Mouse (Mus musculus) heart, embryonic 11.5 days (tissue): ENCODE measurements around the gene Evc. TPM values are rescaled to one million over a fixed set of nuclear protein-coding genes. Genes with fewer than 3 reads are reported as not detected.

Experiments used
- ATAC-seq: fragments of 200-750 bp; cut with Nextera tagmentation; replicated peaks from 2 replicates; pipeline ENCODE4 v1.8.0; 2017; ENCODE audit warnings: moderate library complexity; ENCODE audit not compliant: insufficient number of reproducible peaks, low FRiP score, low TSS enrichment
- H3K27ac ChIP-seq: fragments of 300-500 bp; sonication (generic); 2 replicates; pipeline ENCODE4 v1.5.1; 2014; ENCODE audit warnings: mild to moderate bottlenecking, low read depth, low read length
- H3K27me3 ChIP-seq: fragments of 300-500 bp; sonication (generic); 2 replicates; pipeline ENCODE4 v1.6.1; 2014; ENCODE audit warnings: mild to moderate bottlenecking, low read length, mixed read lengths; ENCODE audit not compliant: control insufficient read depth, insufficient read depth
- H3K36me3 ChIP-seq: fragments of 300-500 bp; sonication (generic); 2 replicates; pipeline ENCODE4 v1.6.1; 2014; ENCODE audit warnings: mild to moderate bottlenecking, low read length, moderate library complexity, mixed read lengths; ENCODE audit not compliant: control insufficient read depth, insufficient read depth
- H3K4me1 ChIP-seq: fragments of 300-500 bp; sonication (generic); 2 replicates; pipeline ENCODE4 v1.6.1; 2014; ENCODE audit warnings: low read length; ENCODE audit not compliant: control insufficient read depth, insufficient read depth
- H3K4me2 ChIP-seq: fragments of 300-500 bp; sonication (generic); 2 replicates; pipeline ENCODE4 v1.6.1; 2014; ENCODE audit warnings: mild to moderate bottlenecking, moderate library complexity
- H3K4me3 ChIP-seq: fragments of 300-500 bp; sonication (generic); 2 replicates; pipeline ENCODE4 v1.5.1; 2014; ENCODE audit warnings: low read depth, low read length
- H3K9ac ChIP-seq: fragments of 300-500 bp; sonication (generic); 2 replicates; pipeline ENCODE4 v1.6.1; 2014; ENCODE audit warnings: mild to moderate bottlenecking, low read depth, low read length, moderate library complexity
- H3K9me3 ChIP-seq: fragments of 300-500 bp; sonication (generic); replicated peaks from 2 replicates; pipeline ENCODE4 v1.6.1; 2016; ENCODE audit warnings: low read length; ENCODE audit not compliant: control insufficient read depth
- WGBS: fragments of 180-500 bp; shearing (Covaris S2); extraction: QIAGEN DNeasy Blood & Tissue Kit; methylation state at CpG from one replicate; pipeline ENCODE4 v1.1.7; 2014; ENCODE audit not compliant: insufficient replicate concordance; 5-methylcytosine and 5-hydroxymethylcytosine counted together
- polyA plus RNA-seq: library from polyadenylated mRNA; unstranded; fragments of >200 nt; fragmentation: Nextera tagmentation; extraction: Ambion mirVana; gene quantifications from 2 replicates; pipeline ENCODE4 v1.2.1, GENCODE M21; 2014

Evc gene
- polyA plus RNA-seq, 1 experiment from 2014 or later = 4.0 TPM

- H3K9me3 ChIP-seq = no peaks in the 10 kb centered on the region
- no peak for ATAC-seq
Observed at GRCm38 (mm10) chr5:37251596-37251995, 85.1 kb downstream of the Evc start.

GRCm38 (mm10) chr5:37248870-37249269 is 87.8 kb downstream of the Evc start:
- no peak for ATAC-seq
- Histone ChIP-seq H3K36me3 (no peaks in the 10 kb centered on the region), H3K27me3 (peaks cover 40% of the 10 kb centered on the region), H3K9me3 (no peaks in the 10 kb centered on the region), H3K4me1 (peaks cover 13% of the 10 kb centered on the region), H3K27ac (no peak overlapping the region), H3K9ac (no peak overlapping the region), H3K4me2 (no peak overlapping the region), H3K4me3 (no peak overlapping the region)
- 63% methylated on average over 3 of the region's 3 CpGs for WGBS

More at GRCm38 (mm10) chr5:37251596-37251995, 85.1 kb downstream of the Evc start:
- Histone ChIP-seq H3K4me3 (no peak overlapping the region), H3K27me3 (peaks cover 12% of the 10 kb centered on the region), H3K9ac (no peak overlapping the region), H3K27ac (no peak overlapping the region), H3K36me3 (no peaks in the 10 kb centered on the region), H3K4me2 (no peak overlapping the region), H3K4me1 (no peaks in the 10 kb centered on the region)
- WGBS = 62% methylated on average over 3 of the region's 3 CpGs

- Histone ChIP-seq H3K4me3 (no peak overlapping the region), H3K9me3 (no peaks in the 10 kb centered on the region), H3K27ac (no peak overlapping the region), H3K9ac (no peak overlapping the region), H3K4me1 (peaks cover 14% of the 10 kb centered on the region), H3K36me3 (no peaks in the 10 kb centered on the region), H3K27me3 (peaks cover 54% of the 10 kb centered on the region), H3K4me2 (no peak overlapping the region)
- WGBS = 37% methylated on average over 4 of the region's 4 CpGs
- ATAC-seq = no peak
Observed at GRCm38 (mm10) chr5:37247456-37247855, 89.2 kb downstream of the Evc start.

GRCm38 (mm10) chr5:37246138-37246910 is 90.4 kb downstream of the Evc start:
- Histone ChIP-seq H3K9me3 (no peaks in the 10 kb centered on the region), H3K27me3 (peaks cover 65% of the 10 kb centered on the region), H3K4me3 (peak overlapping the region; percentile 61), H3K27ac (no peak overlapping the region), H3K36me3 (no peaks in the 10 kb centered on the region), H3K4me1 (peaks cover 24% of the 10 kb centered on the region), H3K9ac (peak overlapping the region; percentile 43; the same call in 1 of the 2 replicates), H3K4me2 (peak overlapping the region; percentile 75)
- WGBS = 2% methylated on average over 29 of the region's 37 CpGs
- ATAC-seq = no peak

GRCm38 (mm10) chr5:37245651-37246050 is 91.0 kb downstream of the Evc start:
- Histone ChIP-seq H3K4me2 (peak overlapping the region; percentile 75), H3K27ac (no peak overlapping the region), H3K4me3 (peak overlapping the region; percentile 61), H3K9ac (peak overlapping the region; percentile 43; the same call in 1 of the 2 replicates), H3K9me3 (no peaks in the 10 kb centered on the region), H3K36me3 (no peaks in the 10 kb centered on the region), H3K27me3 (peaks cover 72% of the 10 kb centered on the region), H3K4me1 (peaks cover 24% of the 10 kb centered on the region)
- WGBS = under 1% methylated on average over 38 of the region's 42 CpGs
- ATAC-seq = 0 out of 2 replicates have a peak, but pooled peaks have one; percentile 23

GRCm38 (mm10) chr5:37244666-37245242 is 91.9 kb downstream of the Evc start:
- H3K4me2 ChIP-seq = peak overlapping the region; percentile 75; the same call in 1 of the 2 replicates

GRCm38 (mm10) chr5:37244161-37244560 is 92.5 kb downstream of the Evc start:
- peaks cover 24% of the 10 kb centered on the region for H3K4me1 ChIP-seq
- no peak overlapping the region for H3K4me3 ChIP-seq
- H3K9me3 ChIP-seq = no peaks in the 10 kb centered on the region
- no peaks in the 10 kb centered on the region for H3K36me3 ChIP-seq
- WGBS = 5% methylated on average over 13 of the region's 13 CpGs
- ATAC-seq = no peak
- no peak overlapping the region for H3K9ac ChIP-seq
- no peak overlapping the region for H3K4me2 ChIP-seq
- H3K27ac ChIP-seq = no peak overlapping the region
- H3K27me3 ChIP-seq = peaks cover 83% of the 10 kb centered on the region

More at GRCm38 (mm10) chr5:37244666-37245242, 91.9 kb downstream of the Evc start:
- Histone ChIP-seq H3K9ac (no peak overlapping the region), H3K27ac (no peak overlapping the region), H3K36me3 (no peaks in the 10 kb centered on the region), H3K4me3 (no peak overlapping the region), H3K27me3 (peaks cover 78% of the 10 kb centered on the region), H3K4me1 (peaks cover 24% of the 10 kb centered on the region), H3K9me3 (no peaks in the 10 kb centered on the region)
- no peak for ATAC-seq
- 24% methylated on average over 9 of the region's 9 CpGs for WGBS

GRCm38 (mm10) chr5:37243169-37243886 is 93.4 kb downstream of the Evc start:
- ATAC-seq = no peak
- WGBS = 3% methylated on average over 19 of the region's 19 CpGs
- H3K27me3 ChIP-seq = peaks cover 83% of the 10 kb centered on the region

More at GRCm38 (mm10) chr5:37243169-37243886, 93.4 kb downstream of the Evc start:
- no peaks in the 10 kb centered on the region for H3K36me3 ChIP-seq
- peaks cover 24% of the 10 kb centered on the region for H3K4me1 ChIP-seq
- H3K9me3 ChIP-seq = no peaks in the 10 kb centered on the region
- no peak overlapping the region for H3K27ac ChIP-seq
- no peak overlapping the region for H3K9ac ChIP-seq
- H3K4me3 ChIP-seq = no peak overlapping the region
- H3K4me2 ChIP-seq = no peak overlapping the region
